Mouse (Mus musculus) hindbrain, embryonic 10.5 days (tissue): Measurements from ENCODE around the gene Ankrd13a. TPM values are rescaled to one million over a fixed set of nuclear protein-coding genes. Genes with fewer than 3 reads are reported as not detected.

Source experiments
- DNase-seq: peaks from one replicate; pipeline ENCODE4 v3.0.0-alpha.2; 2017; ENCODE audit warnings: low spot score
- H3K27ac ChIP-seq: fragments of 300-500 bp; sonication (generic); 2 replicates; pipeline ENCODE4 v1.5.1; 2016; ENCODE audit warnings: mild to moderate bottlenecking, moderate library complexity
- H3K27me3 ChIP-seq: fragments of 300-500 bp; sonication (generic); 2 replicates; pipeline ENCODE4 v1.6.1; 2016; ENCODE audit warnings: mild to moderate bottlenecking; ENCODE audit not compliant: poor library complexity, insufficient read depth, severe bottlenecking
- H3K36me3 ChIP-seq: fragments of 300-500 bp; sonication (generic); 2 replicates; pipeline ENCODE4 v1.6.1; 2016; ENCODE audit warnings: mild to moderate bottlenecking, moderate library complexity
- H3K4me1 ChIP-seq: fragments of 300-500 bp; sonication (generic); replicated peaks from 2 replicates; pipeline ENCODE4 v1.6.1; 2016; ENCODE audit warnings: mild to moderate bottlenecking
- H3K4me3 ChIP-seq: fragments of 300-500 bp; sonication (generic); 2 replicates; pipeline ENCODE4 v1.5.1; 2016; ENCODE audit warnings: mild to moderate bottlenecking, moderate library complexity
- H3K9me3 ChIP-seq: fragments of 300-500 bp; sonication (generic); 2 replicates; pipeline ENCODE4 v1.6.1; 2016; ENCODE audit warnings: mild to moderate bottlenecking, moderate library complexity
- WGBS: fragments of 180-500 bp; shearing (Covaris S2); methylation state at CpG from one replicate; pipeline ENCODE4 v1.1.7; 2016; 5-methylcytosine and 5-hydroxymethylcytosine counted together
- polyA plus RNA-seq: library from polyadenylated mRNA; unstranded; fragments of >200 nt; fragmentation: Nextera tagmentation; extraction: Ambion mirVana; gene quantifications from 2 replicates; pipeline ENCODE4 v1.2.1, GENCODE M21; 2016

The Ankrd13a gene
- polyA plus RNA-seq, 1 experiment from 2014 or later: 74.1 TPM

DNA sequence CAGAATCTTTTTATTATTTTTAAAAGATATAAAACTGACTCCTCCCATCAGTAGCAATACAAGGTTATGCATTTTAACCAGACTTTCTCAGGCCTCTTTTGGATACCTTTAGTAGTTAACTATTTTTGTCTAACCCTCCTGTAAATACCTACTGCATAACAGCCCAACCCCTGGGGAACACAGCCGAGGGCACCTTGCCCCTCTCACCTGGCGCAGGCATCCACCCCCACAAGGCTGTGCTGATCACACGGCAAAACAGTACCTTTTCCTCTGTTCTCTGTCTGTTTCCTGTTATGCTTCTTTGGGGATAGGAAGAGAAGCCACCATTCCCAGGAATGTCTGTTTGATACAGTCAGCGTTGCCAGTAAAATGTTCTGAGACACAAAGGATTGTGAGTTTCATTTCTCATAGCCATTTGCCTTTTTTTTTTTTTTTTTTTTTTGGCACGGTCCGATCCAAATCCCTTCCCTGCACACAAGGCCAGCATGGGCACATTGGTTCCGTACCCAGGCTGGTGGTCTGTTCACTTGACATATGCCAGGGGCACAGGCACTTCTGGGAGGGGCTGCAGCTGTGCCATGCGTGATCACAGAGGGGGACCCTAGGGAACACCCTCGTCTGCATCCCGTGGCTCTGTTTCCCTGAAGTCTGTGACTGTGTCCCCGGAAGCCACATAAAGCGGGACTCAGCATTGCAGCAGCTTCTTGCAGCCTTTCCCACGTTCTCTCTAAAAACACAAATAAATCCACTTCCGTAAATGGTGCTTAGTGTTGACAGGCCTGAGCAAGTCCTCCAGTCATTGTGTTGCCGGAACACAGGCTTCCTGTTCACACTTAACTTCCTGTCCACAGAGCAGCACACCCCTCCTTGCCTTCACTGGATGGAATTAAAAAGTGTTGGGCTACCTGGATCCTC lies 31.2 kb downstream of the Ankrd13a start:
- no peak overlapping the region for H3K27ac ChIP-seq
- no peak for DNase-seq
- H3K4me3 ChIP-seq: no peak overlapping the region
- peaks cover 98% of the 10 kb centered on the region for H3K36me3 ChIP-seq
- 84% methylated on average over 15 of the region's 15 CpGs for WGBS
- no peaks in the 10 kb centered on the region for H3K9me3 ChIP-seq
- H3K27me3 ChIP-seq: no peaks in the 10 kb centered on the region
- H3K4me1 ChIP-seq: peaks cover 27% of the 10 kb centered on the region

DNA sequence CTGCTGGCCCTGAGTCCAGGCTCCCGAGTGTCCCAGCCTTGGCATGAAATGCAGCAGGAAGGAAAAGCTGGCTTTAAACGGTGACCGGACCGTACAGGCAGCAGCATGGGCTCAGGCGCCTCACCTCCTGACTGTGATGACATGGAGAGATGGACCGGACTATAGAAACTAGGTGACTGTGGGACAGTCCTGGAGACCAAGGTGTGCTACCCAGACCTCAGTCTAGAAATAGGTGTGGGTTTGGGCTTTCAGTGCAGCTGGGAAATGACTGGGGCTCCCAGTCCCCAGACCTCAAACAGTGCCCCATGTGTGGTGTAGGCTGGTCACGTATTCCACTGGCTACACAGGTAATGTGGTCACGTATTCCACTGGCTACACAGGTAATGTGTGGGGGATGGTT lies 32.2 kb downstream of the Ankrd13a start:
- no peak for DNase-seq
- H3K27me3 ChIP-seq: no peaks in the 10 kb centered on the region
- 87% methylated on average over 8 of the region's 8 CpGs for WGBS
- no peak overlapping the region for H3K4me3 ChIP-seq
- no peak overlapping the region for H3K27ac ChIP-seq
- H3K4me1 ChIP-seq: peaks cover 20% of the 10 kb centered on the region
- peaks cover 98% of the 10 kb centered on the region for H3K36me3 ChIP-seq
- H3K9me3 ChIP-seq: no peaks in the 10 kb centered on the region

DNA sequence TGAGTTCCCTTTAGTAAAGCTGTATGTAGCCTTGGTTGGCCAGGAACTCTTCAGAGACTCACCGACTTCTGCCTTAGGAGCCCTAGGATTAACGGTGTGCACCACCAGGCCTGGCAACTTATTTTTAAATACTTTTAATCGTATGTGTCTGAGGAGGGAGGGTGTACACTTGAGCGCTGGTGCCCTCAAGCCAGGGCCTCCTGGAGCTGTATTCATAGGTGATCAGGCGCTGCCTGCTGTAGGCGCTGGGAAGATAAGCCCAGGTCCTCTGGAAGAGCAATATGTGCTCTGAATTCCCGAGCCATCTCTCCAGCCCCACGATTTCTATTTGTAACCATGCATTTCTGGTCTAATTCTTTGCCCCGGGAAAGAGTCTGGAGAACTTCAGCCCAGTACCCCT lies 32.6 kb downstream of the Ankrd13a start:
- peaks cover 18% of the 10 kb centered on the region for H3K4me1 ChIP-seq
- H3K36me3 ChIP-seq: peaks cover 96% of the 10 kb centered on the region
- 43% methylated on average over 9 of the region's 9 CpGs for WGBS
- no peak overlapping the region for H3K27ac ChIP-seq
- H3K27me3 ChIP-seq: no peaks in the 10 kb centered on the region
- no peaks in the 10 kb centered on the region for H3K9me3 ChIP-seq
- no peak overlapping the region for H3K4me3 ChIP-seq
- DNase-seq: no peak

DNA sequence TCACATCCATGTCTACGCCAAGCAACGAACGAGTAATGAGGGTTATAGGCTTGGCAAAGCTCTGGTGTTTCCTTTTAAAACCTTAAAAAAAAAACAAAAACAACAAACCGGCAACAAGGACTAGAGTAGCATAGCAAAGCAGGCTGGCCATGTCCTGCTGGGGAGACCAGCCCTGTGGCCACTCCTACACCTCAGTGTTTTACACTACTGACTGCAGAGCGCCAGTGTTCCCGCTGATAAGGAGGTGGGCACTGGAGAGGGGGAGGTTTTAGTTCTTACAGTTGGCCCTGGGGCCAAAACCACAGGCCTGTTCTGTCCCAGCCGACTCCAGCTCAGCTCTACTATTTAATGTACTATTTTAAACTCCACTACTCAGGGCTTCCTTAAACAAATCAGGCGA lies 33.0 kb downstream of the Ankrd13a start:
- Histone ChIP-seq H3K4me1 (peaks cover 22% of the 10 kb centered on the region), H3K36me3 (peaks cover 95% of the 10 kb centered on the region), H3K27me3 (no peaks in the 10 kb centered on the region), H3K4me3 (no peak overlapping the region), H3K9me3 (no peaks in the 10 kb centered on the region), H3K27ac (no peak overlapping the region)
- no peak for DNase-seq
- 25% methylated on average over 8 of the region's 8 CpGs for WGBS

DNA sequence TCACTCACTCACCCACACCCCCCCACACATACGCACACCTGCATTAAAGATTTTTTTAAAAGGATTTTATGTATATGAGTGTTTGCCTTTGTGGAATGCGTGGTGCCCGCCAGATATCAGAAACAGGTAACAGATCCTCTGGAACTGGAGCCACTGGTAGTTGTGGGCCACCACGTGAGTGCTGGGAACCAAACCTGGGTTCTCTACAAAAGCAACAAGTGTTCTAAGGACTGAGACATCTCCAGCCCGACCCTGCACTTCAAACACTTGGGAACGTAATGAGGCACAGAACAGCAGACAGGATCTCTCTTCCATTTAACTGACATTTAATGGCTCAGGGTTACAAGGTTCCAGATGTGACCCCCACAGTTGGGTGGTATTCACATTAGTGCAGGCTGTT lies 33.4 kb downstream of the Ankrd13a start:
- Histone ChIP-seq H3K4me1 (peaks cover 26% of the 10 kb centered on the region), H3K27ac (no peak overlapping the region), H3K4me3 (no peak overlapping the region), H3K27me3 (no peaks in the 10 kb centered on the region), H3K9me3 (no peaks in the 10 kb centered on the region), H3K36me3 (peaks cover 95% of the 10 kb centered on the region)
- DNase-seq: no peak
- WGBS: 65% methylated on average over 6 of the region's 6 CpGs

DNA sequence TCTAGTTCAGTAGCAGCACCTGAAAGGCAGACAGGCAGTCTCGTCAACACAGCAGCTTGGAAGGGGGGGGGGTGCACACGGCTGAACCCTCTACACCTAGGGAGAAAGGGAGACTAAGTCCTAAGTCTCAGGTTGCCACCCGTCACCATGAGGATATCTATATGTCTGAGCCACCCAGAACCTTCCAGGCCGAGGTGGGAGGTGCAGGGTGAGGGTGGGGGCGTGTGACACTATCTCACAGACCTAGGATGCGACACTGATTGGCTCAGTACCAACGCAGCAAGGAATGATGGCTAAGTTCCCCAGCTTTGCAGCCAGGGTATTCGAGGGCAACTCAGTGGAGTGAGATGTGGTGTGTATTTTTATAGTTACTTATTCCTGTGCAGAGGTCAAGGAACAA lies 33.9 kb downstream of the Ankrd13a start:
- peaks cover 91% of the 10 kb centered on the region for H3K36me3 ChIP-seq
- WGBS: 82% methylated on average over 8 of the region's 8 CpGs

DNA sequence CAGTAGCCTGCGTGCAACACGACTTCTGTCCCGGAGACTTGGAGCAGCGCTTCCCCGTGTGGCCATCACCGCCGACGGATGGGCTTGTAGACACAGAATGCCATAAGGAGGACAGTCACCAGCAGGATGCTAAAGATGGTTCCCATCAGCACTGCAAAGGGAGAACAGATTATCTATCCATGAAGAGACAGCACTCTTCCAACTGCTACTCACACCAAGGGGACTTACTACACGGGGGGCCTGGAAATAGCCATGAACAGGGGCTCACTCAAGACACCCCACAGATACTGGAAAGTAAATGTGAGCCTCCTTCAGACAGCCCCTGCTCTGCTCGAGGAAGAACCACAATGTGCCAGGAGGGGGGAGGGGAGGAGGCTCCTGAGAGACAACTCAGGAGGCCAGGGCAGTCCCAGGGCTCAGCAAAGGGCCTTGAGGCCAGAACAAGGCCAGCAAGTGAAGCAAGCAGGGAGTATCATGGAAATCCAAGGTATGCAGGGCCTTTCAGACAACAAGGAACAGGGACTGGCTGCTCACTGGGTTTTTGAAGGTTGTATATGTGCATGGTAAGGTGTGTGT lies 34.8 kb downstream of the Ankrd13a start:
- H3K4me3 ChIP-seq: no peak overlapping the region
- DNase-seq: no peak
- WGBS: 77% methylated on average over 10 of the region's 10 CpGs
- peaks cover 82% of the 10 kb centered on the region for H3K36me3 ChIP-seq
- peaks cover 27% of the 10 kb centered on the region for H3K4me1 ChIP-seq
- no peak overlapping the region for H3K27ac ChIP-seq
- H3K27me3 ChIP-seq: no peaks in the 10 kb centered on the region
- H3K9me3 ChIP-seq: no peaks in the 10 kb centered on the region

More for the DNA sequence above, 33.9 kb downstream of the Ankrd13a start:
- H3K4me3 ChIP-seq: no peak overlapping the region
- no peaks in the 10 kb centered on the region for H3K27me3 ChIP-seq
- no peak for DNase-seq
- no peaks in the 10 kb centered on the region for H3K9me3 ChIP-seq
- peaks cover 27% of the 10 kb centered on the region for H3K4me1 ChIP-seq
- H3K27ac ChIP-seq: no peak overlapping the region

DNA sequence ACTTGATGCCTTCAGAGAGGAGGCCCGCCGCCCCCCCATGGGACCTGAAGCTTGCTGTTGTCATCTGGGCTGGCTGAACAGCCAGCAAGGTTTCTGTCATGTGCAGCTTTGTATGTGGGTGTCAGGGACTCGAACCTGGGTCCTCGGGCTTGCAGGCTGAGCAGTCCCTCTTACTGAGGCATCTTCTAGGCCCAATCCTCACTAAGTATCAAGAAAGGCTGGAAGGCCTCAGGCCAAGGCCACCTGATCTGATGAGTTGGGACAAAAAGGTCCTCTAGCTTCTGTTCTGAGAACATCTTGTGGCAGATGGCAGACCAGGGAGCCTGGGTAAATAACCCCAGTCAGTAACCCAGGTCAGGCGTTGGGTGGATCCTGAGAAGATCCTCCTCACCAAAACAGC lies 35.3 kb downstream of the Ankrd13a start:
- 92% methylated on average over 5 of the region's 5 CpGs for WGBS
- H3K36me3 ChIP-seq: peaks cover 76% of the 10 kb centered on the region
- DNase-seq: no peak
- no peaks in the 10 kb centered on the region for H3K9me3 ChIP-seq
- H3K4me3 ChIP-seq: no peak overlapping the region
- H3K27ac ChIP-seq: no peak overlapping the region
- peaks cover 25% of the 10 kb centered on the region for H3K4me1 ChIP-seq
- no peaks in the 10 kb centered on the region for H3K27me3 ChIP-seq

DNA sequence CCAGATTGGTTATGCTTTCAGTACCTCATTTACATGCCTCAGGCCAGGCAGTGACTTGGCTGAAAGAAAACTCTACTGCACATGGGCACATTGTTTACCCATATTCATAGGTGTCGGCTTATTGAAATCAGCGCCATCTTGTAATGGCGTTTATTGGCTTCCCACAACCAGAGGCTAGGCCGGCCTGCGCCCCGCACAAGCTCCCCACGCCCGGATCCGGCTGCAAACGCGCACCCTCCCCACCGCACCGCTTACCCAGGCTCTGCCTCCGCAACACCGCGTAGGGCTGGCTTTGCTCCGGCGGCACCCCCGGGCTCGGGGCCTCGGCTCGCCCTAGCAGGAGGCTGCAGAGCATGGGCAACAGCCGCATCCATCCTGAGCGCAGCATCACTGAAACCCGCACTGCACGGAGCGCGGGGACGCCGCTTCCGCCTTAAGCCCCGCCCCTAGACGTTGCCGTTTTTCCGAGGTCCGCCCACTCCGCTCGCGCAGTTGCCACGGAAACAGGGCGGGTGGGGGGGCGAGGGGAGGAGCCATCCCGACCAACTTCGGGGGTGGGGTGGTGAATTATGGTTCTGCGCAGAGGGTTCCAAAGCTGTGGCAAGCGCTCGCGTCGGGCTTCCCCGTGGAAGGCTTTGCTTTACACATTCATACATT lies 39.2 kb downstream of the Ankrd13a start:
- peak overlapping the region; percentile 90 for H3K4me3 ChIP-seq
- peak overlapping the region; percentile 93 for H3K27ac ChIP-seq
- H3K4me1 ChIP-seq: peaks cover 32% of the 10 kb centered on the region
- H3K9me3 ChIP-seq: no peaks in the 10 kb centered on the region
- peaks cover 42% of the 10 kb centered on the region for H3K36me3 ChIP-seq
- no peaks in the 10 kb centered on the region for H3K27me3 ChIP-seq
- under 1% methylated on average over 50 of the region's 50 CpGs for WGBS
- DNase-seq: peak; percentile 91

DNA sequence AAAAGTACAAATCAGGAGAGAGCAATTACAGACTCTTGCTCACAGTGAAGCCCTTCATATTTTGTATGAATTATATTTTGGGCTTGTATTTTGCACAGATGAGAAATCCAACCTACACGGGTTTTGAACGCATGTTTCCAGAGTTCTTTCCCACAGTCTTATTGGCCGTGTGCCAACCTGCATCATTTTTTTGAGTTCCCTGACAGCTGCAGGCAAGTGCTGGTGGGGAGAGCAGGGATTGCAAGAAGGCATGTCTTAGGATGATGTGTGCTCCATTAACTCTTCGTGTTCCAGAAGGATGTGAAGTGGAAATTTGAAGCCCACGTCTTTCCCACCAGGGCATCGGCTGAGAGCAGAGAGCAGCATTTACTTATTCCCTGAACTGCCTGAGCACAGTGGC lies 42.1 kb downstream of the Ankrd13a start:
- H3K9me3 ChIP-seq: peaks cover 3% of the 10 kb centered on the region; the same call in 1 of the 2 replicates
- WGBS: 75% methylated on average over 6 of the region's 6 CpGs
- no peak for DNase-seq
- H3K27ac ChIP-seq: no peak overlapping the region
- no peak overlapping the region for H3K4me3 ChIP-seq
- H3K27me3 ChIP-seq: no peaks in the 10 kb centered on the region
- H3K4me1 ChIP-seq: peaks cover 23% of the 10 kb centered on the region
- H3K36me3 ChIP-seq: peaks cover 27% of the 10 kb centered on the region

DNA sequence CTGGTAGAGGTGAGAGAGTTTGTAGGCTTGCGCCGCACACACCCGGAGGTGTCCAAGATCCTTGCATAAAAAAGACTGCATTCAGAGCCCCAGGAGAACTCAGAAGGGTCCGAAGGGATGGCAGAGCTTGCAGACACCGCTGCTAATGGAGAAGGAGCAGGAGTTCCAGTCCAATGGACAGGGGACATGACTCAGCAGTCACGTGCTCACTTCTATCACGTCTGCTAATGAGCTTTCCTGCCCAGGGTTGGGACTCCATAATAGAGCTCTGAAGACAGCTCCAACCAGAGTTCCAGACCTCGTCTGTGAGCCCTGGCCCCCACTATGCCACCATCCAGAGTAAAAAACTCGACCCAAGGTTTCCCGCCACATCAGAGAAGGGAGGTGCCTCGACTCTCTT lies 43.6 kb downstream of the Ankrd13a start:
- H3K36me3 ChIP-seq: peaks cover 25% of the 10 kb centered on the region
- peaks cover 15% of the 10 kb centered on the region; the same call in 1 of the 2 replicates for H3K4me1 ChIP-seq
- no peaks in the 10 kb centered on the region for H3K27me3 ChIP-seq
- H3K27ac ChIP-seq: no peak overlapping the region
- 80% methylated on average over 11 of the region's 11 CpGs for WGBS
- no peak for DNase-seq
- H3K9me3 ChIP-seq: peaks cover 7% of the 10 kb centered on the region; the same call in 1 of the 2 replicates
- no peak overlapping the region for H3K4me3 ChIP-seq

DNA sequence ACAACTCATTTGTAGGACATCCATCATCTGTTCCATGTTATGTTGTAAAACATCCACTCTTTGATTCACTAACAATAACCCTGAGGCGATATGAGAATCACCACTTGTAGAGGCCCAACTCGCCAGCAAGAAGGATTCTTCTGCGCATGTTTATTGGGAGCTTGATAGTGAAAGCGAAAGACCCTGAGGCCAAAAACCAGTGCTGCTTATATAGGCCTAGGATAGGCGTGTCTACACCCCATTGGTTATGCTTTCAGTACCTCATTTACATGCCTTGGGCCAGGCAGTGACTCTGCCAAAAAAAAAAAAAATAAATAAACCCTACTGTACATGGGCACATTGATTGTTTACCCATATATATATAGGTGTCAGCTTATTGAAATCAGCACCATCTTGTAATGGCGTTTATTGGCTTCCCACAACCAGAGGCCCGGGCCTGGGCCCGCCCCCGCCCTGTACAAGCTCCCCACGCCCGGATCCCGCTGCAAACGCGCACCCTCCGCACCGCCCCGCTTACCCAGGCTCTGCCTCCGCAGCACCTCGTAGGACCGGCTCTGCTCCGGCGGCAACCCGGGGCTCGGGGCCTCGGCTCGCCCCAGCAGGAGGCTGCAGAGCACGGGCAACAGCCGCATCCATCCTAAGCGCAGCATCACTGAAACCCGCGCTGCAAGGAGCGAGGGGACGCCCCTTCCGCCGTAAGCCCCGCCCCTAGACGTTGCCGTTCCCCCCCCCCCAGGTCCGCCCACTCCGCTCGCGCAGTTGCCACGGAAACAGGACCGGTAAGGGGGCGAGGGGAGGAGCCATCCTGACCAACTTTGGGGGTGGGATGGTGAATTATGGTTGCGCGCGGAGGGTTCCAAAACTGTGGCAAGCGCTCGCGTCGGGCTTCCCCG lies 48.6 kb downstream of the Ankrd13a start, which contains the start of gene 1500011B03Rik:
TSS of gene 1500011B03Rik (minus strand) at position 673 of the 893 bp plus-strand sequence.
- peaks cover 7% of the 10 kb centered on the region; the same call in 1 of the 2 replicates for H3K9me3 ChIP-seq
- peak; percentile 93 for DNase-seq
- WGBS: 8% methylated on average over 53 of the region's 53 CpGs
- peak within 1 kb of the TSS; percentile 95 for H3K27ac ChIP-seq
- peaks cover 16% of the 10 kb centered on the region for H3K4me1 ChIP-seq
- peaks cover 21% of the 10 kb centered on the region for H3K36me3 ChIP-seq
- H3K4me3 ChIP-seq: peak within 1 kb of the TSS; percentile 91
- H3K27me3 ChIP-seq: no peaks in the 10 kb centered on the region
